Mouse (Mus musculus): ENCODE measurements around the gene Camsap2. TPM values are rescaled to one million over a fixed set of nuclear protein-coding genes. Genes with fewer than 3 reads are reported as not detected.

The Camsap2 gene
- polyA plus RNA-seq, 2 experiments, result 15.0 to 17.2 TPM

- H3K4me1 ChIP-seq (ENCODE audit: control insufficient read depth, insufficient read depth, low read length), result peaks cover 25% of the 10 kb centered on the region
- peak overlapping the region; percentile 95 for H3K4me3 ChIP-seq (replicated peaks; ENCODE audit: low read length)
- TF ChIP-seq POLR2A (IDR thresholded peaks at IDR 0.05; ENCODE audit: borderline replicate concordance, extremely low read depth, insufficient read depth, insufficient read length), result no peak
- no peak for ATAC-seq (ENCODE audit: low FRiP score, low read depth)
- no peaks in the 10 kb centered on the region for H3K9me3 ChIP-seq (ENCODE audit: control insufficient read depth, low read length)
- H3K27me3 ChIP-seq (ENCODE audit: control insufficient read depth, insufficient read depth, low read length), result no peaks in the 10 kb centered on the region
- peak overlapping the region; percentile 70 for H3K4me2 ChIP-seq (replicated peaks; ENCODE audit: low read depth, low read length, severe bottlenecking)
- H3K36me3 ChIP-seq (ENCODE audit: control insufficient read depth, insufficient read depth, low read length), result no peaks in the 10 kb centered on the region
- under 1% methylated on average over 19 of the region's 22 CpGs for WGBS
- H3K9ac ChIP-seq (ENCODE audit: low read depth, low read length, severe bottlenecking), result peak overlapping the region; percentile 93
- DNase-seq (ENCODE audit: low spot score), result no peak
- H3K27ac ChIP-seq (replicated peaks; ENCODE audit: low read depth, low read length), result peak overlapping the region; percentile 95; the same call in 1 of the 2 replicates
Measured at GRCm38 (mm10) chr1:136344768-136345453, 993 bp downstream of the Camsap2 start.

DNA sequence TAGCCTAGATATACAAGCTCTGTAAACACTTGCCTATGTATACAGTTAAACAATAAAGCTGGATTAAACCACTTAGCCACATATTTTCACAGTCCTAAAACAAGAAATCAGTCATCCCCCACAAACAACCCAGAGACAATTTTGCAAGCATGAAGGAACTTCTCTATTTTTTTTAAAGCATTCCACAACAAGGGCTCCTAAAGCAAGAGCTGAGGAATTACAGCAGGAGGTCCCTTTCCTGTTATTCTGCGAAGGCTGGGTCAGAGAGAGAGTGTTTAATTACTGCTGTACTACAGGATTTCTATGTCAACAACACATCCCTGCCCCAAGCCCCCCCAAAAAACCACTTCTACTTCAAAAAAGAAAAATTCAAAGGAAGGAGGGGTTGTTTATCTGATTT lies 1.6 kb downstream of the Camsap2 start:
- ATAC-seq (ENCODE audit: low FRiP score, low read depth), result no peak
- peak overlapping the region; percentile 70 for H3K4me2 ChIP-seq (replicated peaks; ENCODE audit: low read depth, low read length, severe bottlenecking)
- peak overlapping the region; percentile 93; the same call in 1 of the 2 replicates for H3K9ac ChIP-seq (ENCODE audit: low read depth, low read length, severe bottlenecking)
- no peak for TF ChIP-seq POLR2A (IDR thresholded peaks at IDR 0.05; ENCODE audit: borderline replicate concordance, extremely low read depth, insufficient read depth, insufficient read length)
- H3K27ac ChIP-seq (replicated peaks; ENCODE audit: low read depth, low read length), result no peak overlapping the region
- H3K4me3 ChIP-seq (replicated peaks; ENCODE audit: low read length), result peak overlapping the region; percentile 95
- H3K4me1 ChIP-seq (ENCODE audit: control insufficient read depth, insufficient read depth, low read length), result peaks cover 25% of the 10 kb centered on the region
- no peaks in the 10 kb centered on the region for H3K27me3 ChIP-seq (ENCODE audit: control insufficient read depth, insufficient read depth, low read length)
- WGBS, result 0% methylated on average over 1 of the region's 1 CpGs
- DNase-seq (ENCODE audit: low spot score), result no peak
- H3K9me3 ChIP-seq (ENCODE audit: control insufficient read depth, low read length), result no peaks in the 10 kb centered on the region
- no peaks in the 10 kb centered on the region for H3K36me3 ChIP-seq (ENCODE audit: control insufficient read depth, insufficient read depth, low read length)

GRCm38 (mm10) chr1:136343727-136344126 lies 2.2 kb downstream of the Camsap2 start:
- no peaks in the 10 kb centered on the region for H3K27me3 ChIP-seq (ENCODE audit: control insufficient read depth, insufficient read depth, low read length)
- ATAC-seq (ENCODE audit: low FRiP score, low read depth) (no peak), DNase-seq (ENCODE audit: low spot score) (no peak)
- peak overlapping the region; percentile 70 for H3K4me2 ChIP-seq (replicated peaks; ENCODE audit: low read depth, low read length, severe bottlenecking)
- H3K4me3 ChIP-seq (replicated peaks; ENCODE audit: low read length), result peak overlapping the region; percentile 95
- 20% methylated on average over 7 of the region's 7 CpGs for WGBS
- no peaks in the 10 kb centered on the region for H3K9me3 ChIP-seq (ENCODE audit: control insufficient read depth, low read length)
- no peak for TF ChIP-seq POLR2A (IDR thresholded peaks at IDR 0.05; ENCODE audit: borderline replicate concordance, extremely low read depth, insufficient read depth, insufficient read length)
- H3K27ac ChIP-seq (replicated peaks; ENCODE audit: low read depth, low read length), result no peak overlapping the region
- H3K36me3 ChIP-seq (ENCODE audit: control insufficient read depth, insufficient read depth, low read length), result no peaks in the 10 kb centered on the region
- H3K9ac ChIP-seq (ENCODE audit: low read depth, low read length, severe bottlenecking), result peak overlapping the region; percentile 6; the same call in 1 of the 2 replicates
- peaks cover 25% of the 10 kb centered on the region for H3K4me1 ChIP-seq (ENCODE audit: control insufficient read depth, insufficient read depth, low read length)

GRCm38 (mm10) chr1:136340541-136340940 lies 5.4 kb downstream of the Camsap2 start:
- 91% methylated on average over 3 of the region's 3 CpGs for WGBS
- no peak overlapping the region for H3K9ac ChIP-seq (ENCODE audit: low read depth, low read length, severe bottlenecking)
- H3K4me1 ChIP-seq (ENCODE audit: control insufficient read depth, insufficient read depth, low read length), result peaks cover 18% of the 10 kb centered on the region
- ATAC-seq (ENCODE audit: low FRiP score, low read depth) (no peak), DNase-seq (ENCODE audit: low spot score) (no peak)
- no peak for TF ChIP-seq POLR2A (IDR thresholded peaks at IDR 0.05; ENCODE audit: borderline replicate concordance, extremely low read depth, insufficient read depth, insufficient read length)
- H3K27ac ChIP-seq (replicated peaks; ENCODE audit: low read depth, low read length), result no peak overlapping the region
- no peaks in the 10 kb centered on the region for H3K9me3 ChIP-seq (ENCODE audit: control insufficient read depth, low read length)
- H3K27me3 ChIP-seq (ENCODE audit: control insufficient read depth, insufficient read depth, low read length), result no peaks in the 10 kb centered on the region
- H3K4me2 ChIP-seq (replicated peaks; ENCODE audit: low read depth, low read length, severe bottlenecking), result no peak overlapping the region
- no peaks in the 10 kb centered on the region for H3K36me3 ChIP-seq (ENCODE audit: control insufficient read depth, insufficient read depth, low read length)
- H3K4me3 ChIP-seq (replicated peaks; ENCODE audit: low read length), result no peak overlapping the region

DNA sequence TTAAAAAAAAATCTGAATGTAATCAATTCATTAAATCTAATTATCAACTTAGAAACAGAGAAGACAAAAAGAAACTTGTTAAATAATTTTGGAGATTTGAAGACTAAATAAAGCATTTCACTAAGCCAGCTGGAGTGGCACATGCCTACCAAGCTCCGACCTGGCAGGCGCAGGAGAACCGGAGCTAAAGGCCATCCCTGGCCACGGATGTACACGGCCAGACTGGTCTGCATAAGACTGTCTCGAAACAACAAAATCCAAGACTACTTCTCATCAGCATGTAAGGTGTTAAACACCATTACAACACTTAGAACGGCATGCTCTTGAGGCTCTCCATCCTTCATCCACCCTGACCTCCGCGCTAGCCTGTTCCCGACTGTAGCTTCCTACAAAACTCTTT lies 11.2 kb downstream of the Camsap2 start:
- Histone ChIP-seq H3K4me2 (replicated peaks; ENCODE audit: low read depth, low read length, severe bottlenecking) (no peak overlapping the region), H3K9ac (ENCODE audit: low read depth, low read length, severe bottlenecking) (no peak overlapping the region), H3K27me3 (ENCODE audit: control insufficient read depth, insufficient read depth, low read length) (no peaks in the 10 kb centered on the region), H3K36me3 (ENCODE audit: control insufficient read depth, insufficient read depth, low read length) (peaks cover 3% of the 10 kb centered on the region; the same call in 1 of the 2 replicates), H3K4me3 (replicated peaks; ENCODE audit: low read length) (no peak overlapping the region), H3K4me1 (ENCODE audit: control insufficient read depth, insufficient read depth, low read length) (no peaks in the 10 kb centered on the region), H3K9me3 (ENCODE audit: control insufficient read depth, low read length) (no peaks in the 10 kb centered on the region), H3K27ac (replicated peaks; ENCODE audit: low read depth, low read length) (no peak overlapping the region)
- no peak for TF ChIP-seq POLR2A (IDR thresholded peaks at IDR 0.05; ENCODE audit: borderline replicate concordance, extremely low read depth, insufficient read depth, insufficient read length)
- ATAC-seq (ENCODE audit: low FRiP score, low read depth) (no peak), DNase-seq (ENCODE audit: low spot score) (no peak)
- 84% methylated on average over 10 of the region's 10 CpGs for WGBS
